Mouse (Mus musculus) neural tube, embryonic 14.5 days (tissue): ENCODE results near the gene Setd7. TPM values are rescaled to one million over a fixed set of nuclear protein-coding genes. Genes with fewer than 3 reads are reported as not detected.

Experiments used
- ATAC-seq: fragments of 200-750 bp; cut with Nextera tagmentation; 2 replicates; pipeline ENCODE4 v1.8.0; 2017; ENCODE audit warnings: low read depth, mild to moderate bottlenecking, moderate TSS enrichment, moderate library complexity
- H3K27ac ChIP-seq: fragments of 300-500 bp; sonication (generic); 2 replicates; pipeline ENCODE4 v1.5.1; 2014; ENCODE audit warnings: low read depth, mild to moderate bottlenecking, control low read depth, low read length, moderate library complexity, mixed read lengths
- H3K27me3 ChIP-seq: fragments of 300-500 bp; sonication (generic); 2 replicates; pipeline ENCODE4 v1.6.1; 2014; ENCODE audit warnings: low read length; ENCODE audit not compliant: control insufficient read depth, insufficient read depth
- H3K36me3 ChIP-seq: fragments of 300-500 bp; sonication (generic); 2 replicates; pipeline ENCODE4 v1.6.1; 2014; ENCODE audit warnings: low read length, mixed read lengths; ENCODE audit not compliant: control insufficient read depth, insufficient read depth
- H3K4me1 ChIP-seq: fragments of 300-500 bp; sonication (generic); 2 replicates; pipeline ENCODE4 v1.6.1; 2014; ENCODE audit warnings: low read length; ENCODE audit not compliant: control insufficient read depth, insufficient read depth
- H3K4me2 ChIP-seq: fragments of 300-500 bp; sonication (generic); 2 replicates; pipeline ENCODE4 v1.6.1; 2014; ENCODE audit warnings: mild to moderate bottlenecking, low read depth, low read length, control low read depth
- H3K4me3 ChIP-seq: fragments of 300-500 bp; sonication (generic); 2 replicates; pipeline ENCODE4 v1.5.1; 2014; ENCODE audit warnings: low read depth, low read length, control low read depth, mixed read lengths
- H3K9ac ChIP-seq: fragments of 300-500 bp; sonication (generic); replicated peaks from 2 replicates; pipeline ENCODE4 v1.6.1; 2014; ENCODE audit warnings: low read depth, mild to moderate bottlenecking, control low read depth, low read length, mixed read lengths
- H3K9me3 ChIP-seq: fragments of 300-500 bp; sonication (generic); 2 replicates; pipeline ENCODE4 v1.6.1; 2016; ENCODE audit warnings: low read length; ENCODE audit not compliant: control insufficient read depth
- WGBS: fragments of 180-500 bp; shearing (Covaris S2); extraction: QIAGEN DNeasy Blood & Tissue Kit; methylation state at CpG from one replicate; pipeline ENCODE4 v1.1.7; 2014; 5-methylcytosine and 5-hydroxymethylcytosine counted together
- polyA plus RNA-seq: library from polyadenylated mRNA; unstranded; fragments of >200 nt; fragmentation: Nextera tagmentation; extraction: Ambion mirVana; gene quantifications from 2 replicates; pipeline ENCODE4 v1.2.1, GENCODE M21; 2014

The Setd7 gene
- polyA plus RNA-seq, 1 experiment from 2014 or later, result 4.2 TPM

DNA sequence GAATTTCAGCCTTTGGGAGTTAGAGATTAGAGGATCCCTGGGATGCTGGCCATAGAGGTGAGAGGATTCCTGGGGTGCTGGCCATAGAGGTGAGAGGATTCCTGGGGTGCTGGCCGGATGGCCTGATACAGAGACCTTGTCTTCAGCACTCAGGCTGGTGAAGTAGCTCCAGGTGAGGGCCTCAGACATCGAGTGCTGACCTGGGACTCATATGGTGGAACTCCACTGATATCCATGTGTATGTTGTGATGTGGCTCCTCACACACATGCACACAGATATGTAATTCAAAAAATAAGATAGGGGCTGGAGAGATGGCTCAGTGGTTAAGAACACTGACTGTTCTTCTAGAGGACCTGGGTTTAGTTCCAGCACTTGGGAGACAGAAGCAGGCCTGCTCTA lies 80.8 kb downstream of the Setd7 start:
- no peak overlapping the region for H3K27ac ChIP-seq
- no peak overlapping the region for H3K4me3 ChIP-seq
- no peaks in the 10 kb centered on the region for H3K36me3 ChIP-seq
- peaks cover 6% of the 10 kb centered on the region; the same call in 1 of the 2 replicates for H3K4me1 ChIP-seq
- H3K9me3 ChIP-seq, result no peaks in the 10 kb centered on the region
- WGBS, result 53% methylated on average over 2 of the region's 2 CpGs
- H3K27me3 ChIP-seq, result no peaks in the 10 kb centered on the region
- no peak overlapping the region for H3K4me2 ChIP-seq
- no peak for ATAC-seq
- H3K9ac ChIP-seq, result no peak overlapping the region

DNA sequence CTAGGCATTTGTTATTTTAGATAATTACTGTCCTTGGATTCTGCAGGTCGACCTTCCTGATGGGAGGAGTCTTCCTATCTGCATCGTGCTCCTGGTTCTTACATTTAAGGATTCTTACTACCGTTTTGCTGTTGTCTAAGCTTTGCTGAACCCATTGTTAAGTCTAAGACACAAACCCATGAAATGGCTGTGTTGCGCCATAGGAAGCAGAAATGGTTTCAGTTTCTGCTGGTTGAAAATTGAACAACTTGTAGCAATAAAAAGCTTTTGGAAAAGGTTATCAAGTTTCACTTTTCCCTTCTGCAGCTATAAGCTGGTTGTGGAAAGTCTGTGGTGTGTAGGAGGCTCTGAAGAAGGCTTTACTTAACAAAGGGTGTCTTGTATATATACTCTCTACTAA lies 85.0 kb downstream of the Setd7 start:
- 82% methylated on average over 4 of the region's 4 CpGs for WGBS
- Histone ChIP-seq H3K4me3 (no peak overlapping the region), H3K4me2 (no peak overlapping the region), H3K9me3 (no peaks in the 10 kb centered on the region), H3K4me1 (no peaks in the 10 kb centered on the region), H3K9ac (no peak overlapping the region), H3K27me3 (no peaks in the 10 kb centered on the region), H3K36me3 (peaks cover 21% of the 10 kb centered on the region), H3K27ac (no peak overlapping the region)
- no peak for ATAC-seq

DNA sequence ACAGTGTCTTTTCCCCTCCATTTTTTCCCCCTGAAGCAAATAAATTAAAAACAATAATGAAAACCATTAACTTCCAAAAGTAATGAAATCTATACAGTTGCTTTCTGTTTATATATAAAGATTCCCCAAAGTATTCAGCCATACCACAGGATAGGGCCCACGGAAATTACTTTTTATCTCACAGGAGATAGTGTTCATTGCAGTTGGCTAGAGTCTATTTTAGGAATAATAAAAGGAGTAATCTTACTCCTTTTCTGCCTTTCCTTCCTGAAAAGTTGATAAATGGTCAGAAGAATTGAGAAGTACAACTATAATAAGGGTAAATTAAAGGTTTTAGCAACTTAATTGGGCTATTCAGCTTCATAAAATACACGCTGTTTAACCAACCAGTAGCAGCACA lies 92.1 kb downstream of the Setd7 start:
- H3K36me3 ChIP-seq, result peaks cover 57% of the 10 kb centered on the region
- 93% methylated on average over 2 of the region's 2 CpGs for WGBS
- no peak for ATAC-seq
- H3K27ac ChIP-seq, result no peak overlapping the region
- H3K4me2 ChIP-seq, result no peak overlapping the region
- H3K9ac ChIP-seq, result no peak overlapping the region
- H3K4me3 ChIP-seq, result no peak overlapping the region
- no peaks in the 10 kb centered on the region for H3K4me1 ChIP-seq
- H3K9me3 ChIP-seq, result no peaks in the 10 kb centered on the region
- no peaks in the 10 kb centered on the region for H3K27me3 ChIP-seq

Other genes with a start within 250 kb of the Setd7 start
- gene Elf2, start 220.2 kb downstream of the Setd7 start, polyA plus RNA-seq, result 28.1 and 29.4 TPM in 2 replicates
- gene Mgarp, start 164.1 kb downstream of the Setd7 start, polyA plus RNA-seq, result 0.48 TPM in 1 of 2 replicates, not detected in the other
- 804 and 840 TPM in 2 replicates for gene Ndufc1, start 151.9 kb downstream of the Setd7 start, polyA plus RNA-seq
- gene Naa15, start 145.7 kb downstream of the Setd7 start, polyA plus RNA-seq, result 37.2 and 42.2 TPM in 2 replicates
- 24.5 and 31.1 TPM in 2 replicates for gene Rab33b, start 77.0 kb downstream of the Setd7 start, polyA plus RNA-seq
- 0.27 and 0.48 TPM in 2 replicates for gene Mgst2, start 99.5 kb upstream of the Setd7 start, polyA plus RNA-seq